Mouse (Mus musculus) stomach, postnatal 0 days (tissue): ENCODE measurements at regions not wholly inside any gene's neighbourhood (a gene's known extent, or its start where the extent isn't known, plus 50 kb on each side); places are given as distances from the start of the nearest gene placed in this dataset.

Source experiments
- CTCF ChIP-seq: IDR thresholded peaks from 2 replicates; pipeline ENCODE4 v1.5.1; 2016; ENCODE audit warnings: antibody characterized with exemption, low read depth, mild to moderate bottlenecking, moderate library complexity
- EP300 ChIP-seq: optimal IDR thresholded peaks from 2 replicates; pipeline ENCODE3; 2016; ENCODE audit warnings: antibody characterized with exemption

DNA sequence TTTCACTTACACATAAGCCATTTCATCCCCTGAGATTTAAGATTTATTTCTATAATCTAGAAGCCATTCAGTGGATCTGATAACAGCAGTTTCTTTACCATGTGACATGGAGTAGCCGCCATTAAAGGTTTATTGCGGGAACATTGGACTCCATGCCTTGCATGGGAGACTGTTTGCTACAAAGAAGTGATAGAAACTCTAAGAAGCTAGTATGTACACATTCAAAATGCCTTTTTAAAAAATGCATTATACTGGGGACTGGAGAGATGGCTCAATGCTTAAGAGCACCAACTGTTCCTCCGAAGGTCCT is 57.2 kb upstream of the Hmcn1 start:
- TF ChIP-seq CTCF (no peak), EP300 (no peak)
